Mouse (Mus musculus): ENCODE results near the gene Wasf3.
A peak's percentile ranks its signal among the peaks of the same experiment; 100 is the strongest.
"Not testable (repeated sequence)": the region's sequence is repeated elsewhere in the genome, so short reads cannot be mapped to it uniquely, and the experiment has no call there.

Gene Wasf3

DNA sequence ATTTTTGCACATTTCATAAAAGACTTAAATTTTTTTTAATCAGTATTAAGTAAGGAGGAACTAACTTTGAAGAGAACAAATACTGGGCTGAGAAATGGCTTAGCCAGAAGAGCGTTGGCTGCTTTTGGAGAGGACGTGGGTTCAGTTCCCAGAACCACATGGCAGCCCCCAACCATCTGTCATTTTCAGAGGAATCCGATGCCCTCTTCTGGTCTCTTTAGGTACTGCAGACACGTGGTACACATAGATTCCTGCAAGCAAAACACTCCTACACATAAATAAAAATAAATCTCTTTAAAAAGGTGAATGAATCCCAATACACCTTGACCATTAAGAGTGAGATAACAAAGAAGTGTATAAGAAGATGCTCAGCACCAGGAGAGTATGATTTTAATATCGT lies 55.5 kb downstream of the Wasf3 start:
- no peak for DNase-seq (ENCODE audit: low read depth, low spot score)

DNA sequence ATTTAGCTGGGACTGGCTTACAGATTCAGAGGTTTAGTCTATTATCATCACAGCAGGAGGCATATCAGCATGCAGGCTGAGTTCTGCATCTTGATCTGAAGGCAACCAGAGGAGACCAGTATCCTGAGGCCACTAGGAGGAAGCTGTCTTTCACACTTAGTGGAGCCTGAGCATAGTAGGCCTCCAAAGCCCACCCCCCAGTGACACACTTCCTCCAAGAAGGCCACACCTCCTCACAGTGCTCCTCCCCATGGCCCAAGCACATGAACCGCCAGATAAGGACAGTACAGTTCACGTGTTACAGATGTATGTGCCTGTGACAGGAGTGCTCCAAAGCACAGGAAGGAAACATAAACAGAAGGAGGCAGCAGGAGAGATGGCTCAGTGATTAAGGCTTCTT lies 58.0 kb downstream of the Wasf3 start:
- no peak for DNase-seq (ENCODE audit: low read depth, low spot score)

DNA sequence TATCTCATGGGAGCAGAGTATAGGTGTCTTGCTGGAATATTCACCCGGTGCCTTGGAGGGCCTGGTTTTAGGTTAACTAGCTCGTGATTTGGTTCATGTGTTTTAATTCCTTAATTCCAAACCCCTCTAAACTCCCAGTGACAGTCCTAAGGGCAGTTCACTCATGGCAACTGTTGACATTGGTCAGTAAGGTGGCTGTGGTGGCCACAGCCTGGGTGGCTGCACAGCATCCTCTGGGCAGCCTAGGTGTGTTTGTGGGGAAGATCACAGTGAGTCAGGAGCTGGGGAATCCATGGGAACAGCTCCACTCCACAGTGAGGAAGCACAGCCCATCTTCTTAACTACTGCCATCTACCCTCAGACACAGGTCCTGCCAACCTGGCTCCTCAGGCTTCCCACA lies 61.8 kb downstream of the Wasf3 start:
- no peak for DNase-seq (ENCODE audit: low read depth, low spot score)

DNA sequence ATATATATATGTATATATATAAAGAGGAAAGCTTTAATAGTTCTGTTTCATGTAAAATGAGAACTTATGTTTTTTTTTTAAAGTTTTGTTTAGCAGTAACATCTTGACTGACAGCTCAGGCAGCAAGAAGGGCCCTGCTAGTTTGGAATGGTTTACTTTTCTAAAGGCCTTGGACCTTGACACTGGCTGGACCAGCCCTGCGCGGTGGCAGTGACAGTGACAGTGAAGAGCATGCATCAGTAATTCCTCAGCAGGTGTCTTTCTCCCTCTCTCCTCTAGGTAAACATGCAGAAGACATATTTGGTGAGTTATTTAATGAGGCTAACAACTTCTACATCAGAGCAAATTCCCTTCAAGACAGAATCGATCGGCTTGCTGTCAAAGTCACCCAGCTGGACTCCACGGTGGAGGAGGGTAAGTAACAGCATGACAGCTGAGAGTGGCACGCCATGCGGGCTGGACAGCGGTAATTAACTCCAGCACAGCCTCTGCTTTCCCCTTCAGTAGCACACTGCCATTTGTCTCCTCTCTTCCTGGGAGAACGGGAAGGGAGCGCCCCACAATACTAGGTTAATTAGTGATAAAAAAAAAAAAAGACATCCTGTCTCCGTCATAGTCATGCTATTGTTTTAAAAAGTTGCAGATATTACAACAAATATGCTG lies 66.9 kb downstream of the Wasf3 start:
- no peak for DNase-seq (ENCODE audit: low read depth, low spot score)

DNA sequence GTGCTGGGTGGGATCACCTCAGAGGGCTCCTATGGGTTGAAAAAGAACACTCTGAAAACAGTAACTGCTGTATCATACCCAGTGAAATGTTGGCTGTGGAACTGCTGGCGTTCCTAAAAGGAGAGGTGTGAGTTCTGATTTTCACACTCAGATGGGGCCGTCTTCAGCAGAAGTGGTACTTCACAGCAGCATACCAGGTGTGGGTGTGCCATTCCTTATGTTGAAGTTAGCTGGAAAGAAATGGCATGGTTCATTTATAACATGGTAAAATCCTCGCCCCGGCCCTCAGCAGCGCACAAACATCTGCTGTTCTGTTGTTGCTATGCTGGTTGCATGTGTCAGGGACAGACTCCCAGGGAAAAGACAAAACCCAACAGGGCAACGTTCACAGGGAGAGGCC lies 68.8 kb downstream of the Wasf3 start:
- DNase-seq (ENCODE audit: low read depth, low spot score), result peak; percentile 73

DNA sequence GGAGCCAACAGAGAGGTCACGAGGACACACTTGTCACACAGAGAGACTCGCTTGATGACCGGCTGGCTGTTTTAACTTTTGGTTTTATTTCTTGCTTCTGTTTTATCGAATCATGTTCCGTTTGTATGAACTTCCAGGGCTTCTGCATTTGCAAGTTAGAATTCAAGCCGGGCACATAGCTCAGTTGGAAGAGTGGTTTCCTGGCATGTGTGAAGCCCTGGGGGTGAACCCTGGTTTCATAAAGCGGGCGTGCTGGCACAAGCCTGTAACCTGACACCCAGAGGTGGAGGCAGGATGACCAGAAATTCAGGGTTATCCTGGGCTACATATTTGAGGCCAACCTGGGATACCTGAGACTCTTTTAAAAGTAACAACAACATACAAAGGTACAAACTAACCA lies 76.8 kb downstream of the Wasf3 start:
- DNase-seq (ENCODE audit: low read depth, low spot score), result no peak

DNA sequence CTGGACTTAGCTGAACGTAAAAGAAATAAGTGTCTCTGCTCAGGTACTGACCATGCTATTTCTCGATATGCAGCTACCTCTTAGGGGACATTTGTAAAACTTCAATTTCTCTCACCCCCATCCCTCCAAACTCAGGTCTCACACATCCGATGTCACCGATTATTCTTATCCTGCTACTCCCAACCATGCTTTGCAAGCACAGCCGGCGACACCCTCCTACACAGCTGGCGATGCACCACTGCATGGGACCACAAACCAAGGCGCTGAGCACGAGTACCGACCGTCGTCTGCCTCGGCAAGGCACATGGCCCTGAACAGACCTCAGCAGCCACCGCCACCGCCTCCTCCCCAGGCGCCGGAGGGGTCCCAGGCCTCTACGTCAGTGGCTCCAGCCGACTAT lies 81.9 kb downstream of the Wasf3 start:
- DNase-seq (ENCODE audit: low read depth, low spot score), result no peak

DNA sequence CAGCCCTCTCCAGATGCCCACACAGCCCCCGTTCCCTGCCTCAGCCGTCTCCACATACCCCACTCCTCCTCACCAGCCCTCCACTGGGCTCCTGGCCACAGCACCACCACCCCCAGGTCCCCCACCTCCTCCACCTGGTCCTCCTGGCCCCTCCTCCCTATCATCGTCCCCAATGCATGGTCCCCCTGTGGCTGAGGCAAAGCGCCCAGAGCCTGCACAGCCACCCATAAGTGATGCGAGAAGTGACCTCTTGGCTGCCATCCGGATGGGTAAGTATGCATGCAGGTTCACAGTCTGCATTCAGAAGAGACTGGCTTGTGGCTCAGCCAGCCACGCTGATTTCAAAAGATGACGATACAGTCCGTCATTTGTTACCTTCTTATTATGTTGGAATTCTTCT lies 83.5 kb downstream of the Wasf3 start:
- no peak for DNase-seq (ENCODE audit: low read depth, low spot score)

DNA sequence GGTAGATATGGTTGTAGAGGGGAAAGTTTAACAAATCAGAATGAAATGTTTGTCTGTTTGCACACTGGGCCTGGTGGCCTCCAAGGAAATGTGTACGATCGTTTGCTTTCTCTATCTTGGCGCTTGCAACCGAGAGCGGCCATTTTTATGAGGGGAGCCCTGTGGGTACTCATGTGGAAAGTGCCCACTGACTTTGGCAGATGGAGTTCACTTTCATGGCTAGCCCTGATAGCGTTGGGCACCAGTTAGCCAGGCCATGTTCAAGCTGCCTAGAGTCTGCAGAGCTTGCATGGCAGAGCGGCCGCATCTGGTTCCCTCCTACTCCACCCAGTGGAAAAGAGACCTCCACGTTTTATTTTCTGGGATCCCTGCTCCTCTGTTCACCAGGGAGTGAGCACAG lies 86.0 kb downstream of the Wasf3 start:
- DNase-seq (ENCODE audit: low read depth, low spot score), result no peak

DNA sequence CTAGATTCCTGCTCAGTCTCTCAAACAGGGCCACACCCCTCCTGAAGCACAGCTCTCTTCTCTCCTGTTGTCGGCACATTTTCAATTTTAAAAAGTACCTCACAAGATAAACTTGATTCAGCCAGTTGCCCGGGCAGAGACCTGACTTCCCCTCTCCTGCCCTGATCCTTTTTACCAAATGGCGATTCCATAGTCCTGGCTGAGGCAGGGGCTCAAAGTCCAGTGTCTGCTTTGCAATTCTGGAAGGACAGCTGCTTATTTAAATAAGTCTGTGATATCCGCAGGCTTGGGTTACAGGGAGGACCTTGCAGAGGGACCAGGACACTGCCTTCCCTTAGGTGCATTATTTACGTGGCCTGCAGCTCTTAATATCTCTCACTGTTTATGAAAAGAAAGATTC lies 86.5 kb downstream of the Wasf3 start:
- DNase-seq (ENCODE audit: low read depth, low spot score), result no peak

DNA sequence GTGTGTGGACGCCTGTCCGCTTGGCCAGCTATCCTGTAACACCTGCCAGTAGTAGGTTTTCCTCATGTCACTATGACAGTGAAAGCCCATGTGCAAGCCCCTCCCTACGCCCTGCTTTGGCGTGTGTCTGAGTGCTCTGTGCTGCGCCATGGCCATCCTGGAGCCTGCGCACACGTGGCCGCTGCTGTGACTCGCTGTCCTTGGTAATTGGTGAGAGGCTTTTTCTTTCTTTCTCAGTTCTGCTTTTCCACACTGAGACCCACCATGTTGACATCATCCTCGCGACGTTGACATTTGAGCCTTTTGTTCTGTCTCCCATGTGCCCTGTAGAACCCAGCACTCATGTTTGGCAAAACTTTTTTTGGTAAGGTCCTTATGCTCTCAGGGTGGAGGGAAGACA lies 87.0 kb downstream of the Wasf3 start:
- no peak for DNase-seq (ENCODE audit: low read depth, low spot score)

DNA sequence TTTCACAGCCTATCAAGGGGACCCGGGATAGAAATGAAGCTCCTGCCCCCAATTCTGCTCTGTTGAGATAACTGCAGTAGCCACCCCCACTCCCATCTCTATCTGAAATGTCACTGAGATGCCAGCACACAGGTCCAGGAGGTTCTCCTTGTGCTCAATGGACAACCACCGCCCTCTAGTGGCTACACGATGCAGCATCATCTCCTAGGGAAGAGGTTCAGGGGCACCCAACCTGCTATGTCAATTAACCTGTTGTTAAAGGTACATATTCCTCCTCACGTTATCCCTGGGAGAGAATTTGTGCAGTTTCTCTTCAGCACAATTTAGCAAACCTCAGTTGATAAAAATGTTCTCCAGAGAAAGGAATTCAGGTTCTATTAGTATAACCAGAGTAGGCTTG lies 94.8 kb downstream of the Wasf3 start:
- not testable (repeated sequence) for DNase-seq (ENCODE audit: low read depth, low spot score)

DNA sequence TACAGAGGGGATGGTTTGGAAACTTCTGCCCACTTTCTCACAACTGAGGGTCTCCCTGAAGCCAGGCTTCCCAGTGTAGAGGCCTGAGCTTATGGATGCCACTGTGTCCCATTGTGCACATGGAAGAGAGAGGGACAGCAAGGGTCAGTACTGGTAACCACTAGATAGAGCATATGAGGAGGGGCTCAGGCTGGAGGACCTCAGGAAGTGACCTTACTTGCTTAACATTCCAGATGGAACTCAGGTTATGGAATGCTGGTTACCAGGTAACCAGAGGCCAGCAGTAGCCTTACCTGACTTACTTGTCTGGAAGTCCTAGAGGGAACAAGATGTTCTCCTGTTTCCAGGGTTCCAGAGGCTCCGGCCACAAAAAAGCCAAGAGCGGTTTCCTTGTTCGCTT lies 96.9 kb downstream of the Wasf3 start, which contains the start of gene Gm6408:
Gene Gm6408 (plus strand): TSS at position 301 of the 400 bp plus-strand sequence.
- not testable (repeated sequence) for DNase-seq (ENCODE audit: low read depth, low spot score)

DNA sequence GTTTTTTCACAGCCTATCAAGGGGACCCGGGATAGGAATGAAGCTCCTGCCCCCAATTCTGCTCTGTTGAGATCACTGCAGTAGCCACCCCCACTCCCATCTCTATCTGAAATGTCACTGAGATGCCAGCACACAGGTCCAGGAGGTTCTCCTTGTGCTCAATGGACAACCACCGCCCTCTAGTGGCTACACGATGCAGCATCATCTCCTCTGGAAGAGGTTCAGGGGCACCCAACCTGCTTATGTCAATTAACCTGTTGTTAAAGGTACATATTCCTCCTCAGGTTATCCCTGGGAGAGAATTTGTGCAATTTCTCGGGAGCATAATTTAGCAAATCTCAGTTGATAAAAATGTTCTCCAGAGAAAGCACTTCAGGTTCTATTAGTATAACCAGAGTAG lies 104.2 kb downstream of the Wasf3 start:
- peak; percentile 31 for DNase-seq (ENCODE audit: low read depth, low spot score)

DNA sequence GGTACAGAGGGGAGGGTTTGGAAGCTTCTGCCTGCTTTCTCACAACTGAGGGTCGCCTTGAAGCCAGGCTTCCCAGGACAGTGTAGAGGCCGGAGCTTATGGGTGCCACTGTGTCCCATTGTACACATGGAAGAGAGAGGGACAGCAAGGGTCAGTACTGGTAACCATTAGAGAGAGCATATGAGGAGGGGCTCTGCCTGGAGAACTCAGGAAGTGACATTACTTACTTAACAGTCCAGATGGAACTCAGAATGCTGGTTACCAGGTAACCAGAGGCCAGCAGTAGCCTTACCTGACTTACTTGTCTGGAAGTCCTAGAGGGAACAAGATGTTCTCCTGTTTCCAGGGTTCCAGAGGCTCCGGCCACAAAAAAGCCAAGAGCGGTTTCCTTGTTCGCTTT lies 106.3 kb downstream of the Wasf3 start, which contains the start of gene Gm6370:
Gene Gm6370 (plus strand): TSS at position 301 of the 400 bp plus-strand sequence.
- DNase-seq (ENCODE audit: low read depth, low spot score), result not testable (repeated sequence)

DNA sequence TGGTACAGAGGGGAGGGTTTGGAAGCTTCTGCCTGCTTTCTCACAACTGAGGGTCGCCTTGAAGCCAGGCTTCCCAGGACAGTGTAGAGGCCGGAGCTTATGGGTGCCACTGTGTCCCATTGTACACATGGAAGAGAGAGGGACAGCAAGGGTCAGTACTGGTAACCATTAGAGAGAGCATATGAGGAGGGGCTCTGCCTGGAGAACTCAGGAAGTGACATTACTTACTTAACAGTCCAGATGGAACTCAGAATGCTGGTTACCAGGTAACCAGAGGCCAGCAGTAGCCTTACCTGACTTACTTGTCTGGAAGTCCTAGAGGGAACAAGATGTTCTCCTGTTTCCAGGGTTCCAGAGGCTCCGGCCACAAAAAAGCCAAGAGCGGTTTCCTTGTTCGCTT lies 117.3 kb downstream of the Wasf3 start, which contains the start of gene 4930449I24Rik:
Gene 4930449I24Rik (plus strand): TSS at position 301 of the 400 bp plus-strand sequence.
- DNase-seq (ENCODE audit: low read depth, low spot score), result not testable (repeated sequence)

DNA sequence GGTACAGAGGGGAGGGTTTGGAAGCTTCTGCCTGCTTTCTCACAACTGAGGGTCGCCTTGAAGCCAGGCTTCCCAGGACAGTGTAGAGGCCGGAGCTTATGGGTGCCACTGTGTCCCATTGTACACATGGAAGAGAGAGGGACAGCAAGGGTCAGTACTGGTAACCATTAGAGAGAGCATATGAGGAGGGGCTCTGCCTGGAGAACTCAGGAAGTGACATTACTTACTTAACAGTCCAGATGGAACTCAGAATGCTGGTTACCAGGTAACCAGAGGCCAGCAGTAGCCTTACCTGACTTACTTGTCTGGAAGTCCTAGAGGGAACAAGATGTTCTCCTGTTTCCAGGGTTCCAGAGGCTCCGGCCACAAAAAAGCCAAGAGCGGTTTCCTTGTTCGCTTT lies 129.0 kb downstream of the Wasf3 start, which contains the start of gene Gm3402:
Gene Gm3402 (plus strand): TSS at position 301 of the 400 bp plus-strand sequence.
- not testable (repeated sequence) for DNase-seq (ENCODE audit: low read depth, low spot score)
